Mouse (Mus musculus): ENCODE measurements at regions not wholly inside any gene's neighbourhood (a gene's known extent, or its start where the extent isn't known, plus 50 kb on each side); places are given as distances from the start of the nearest gene placed in this dataset.

DNA sequence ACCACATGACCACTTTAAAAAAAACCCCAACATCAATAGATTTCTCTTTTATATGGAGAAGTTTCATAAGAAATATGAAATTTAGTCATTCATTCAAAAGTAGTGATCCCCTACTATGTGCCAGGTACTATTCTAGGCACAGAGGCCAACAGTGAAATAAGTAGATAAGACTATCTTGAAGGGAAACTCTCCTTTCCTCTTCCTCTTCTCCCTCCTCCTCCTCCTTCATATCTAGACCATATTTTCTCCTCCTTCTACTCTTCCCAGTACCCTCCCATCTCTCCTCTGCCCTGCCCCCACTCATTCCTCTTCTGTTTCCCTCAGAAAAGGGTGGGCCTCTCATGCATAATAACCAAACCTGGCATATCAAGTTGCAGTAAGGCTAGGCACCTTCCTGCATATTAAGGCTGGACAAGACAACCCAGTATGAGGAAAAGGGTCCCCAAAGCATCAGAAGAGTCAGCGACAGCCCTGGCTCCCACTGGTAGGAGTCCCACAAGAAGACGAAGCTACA, 54.4 kb upstream of the Prickle1 start:
- TF ChIP-seq POLR2A (IDR thresholded peaks at IDR 0.05; ENCODE audit: insufficient read depth, low read length) = no peak
- TF ChIP-seq EP300 (IDR thresholded peaks at IDR 0.05; ENCODE audit: insufficient read depth, low read depth, low read length) = no peak
- no peak for TF ChIP-seq CTCF (IDR thresholded peaks at IDR 0.05; ENCODE audit: low read depth, low read length)
- Histone ChIP-seq H3K36me3 (ENCODE audit: control insufficient read depth, insufficient read depth, low read length, poor library complexity, severe bottlenecking) (no peaks in the 10 kb centered on the region), H3K27me3 (ENCODE audit: control insufficient read depth, insufficient read depth, low read length, poor library complexity, severe bottlenecking) (no peaks in the 10 kb centered on the region), H3K4me1 (ENCODE audit: control insufficient read depth, insufficient read depth, low read length) (no peaks in the 10 kb centered on the region), H3K9me3 (replicated peaks; ENCODE audit: control insufficient read depth, insufficient read depth, low read length, poor library complexity, severe bottlenecking) (no peaks in the 10 kb centered on the region), H3K9ac (ENCODE audit: low read depth, poor library complexity, severe bottlenecking) (no peak overlapping the region), H3K27ac (ENCODE audit: insufficient read depth, low read length) (no peak overlapping the region), H3K4me3 (ENCODE audit: low read depth, low read length) (no peak overlapping the region)

DNA sequence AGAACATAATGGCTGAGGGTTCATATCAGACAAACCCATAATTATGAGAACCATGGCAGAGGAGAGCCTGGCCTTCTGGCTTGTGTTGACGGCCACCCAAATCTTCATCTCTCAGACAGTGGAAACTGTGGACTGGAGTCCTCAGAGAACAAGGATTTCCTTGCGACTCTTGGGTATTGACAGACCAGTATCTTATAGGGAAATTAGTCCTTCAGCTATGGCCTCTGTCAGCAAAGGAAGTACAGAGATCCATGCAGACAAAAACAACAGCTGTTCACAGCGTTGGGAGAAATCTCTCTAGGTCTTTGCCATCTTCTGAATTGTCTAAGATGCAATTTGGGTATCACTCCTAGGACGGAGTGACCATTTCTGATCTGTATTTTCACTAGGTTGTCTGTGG, 53.0 kb upstream of the Prickle1 start:
- Histone ChIP-seq H3K27ac (ENCODE audit: insufficient read depth, low read length) (no peak overlapping the region), H3K4me1 (ENCODE audit: control insufficient read depth, insufficient read depth, low read length) (no peaks in the 10 kb centered on the region), H3K9me3 (replicated peaks; ENCODE audit: control insufficient read depth, insufficient read depth, low read length, poor library complexity, severe bottlenecking) (no peaks in the 10 kb centered on the region), H3K4me3 (ENCODE audit: low read depth, low read length) (no peak overlapping the region), H3K9ac (ENCODE audit: low read depth, poor library complexity, severe bottlenecking) (no peak overlapping the region), H3K27me3 (ENCODE audit: control insufficient read depth, insufficient read depth, low read length, poor library complexity, severe bottlenecking) (no peaks in the 10 kb centered on the region), H3K36me3 (ENCODE audit: control insufficient read depth, insufficient read depth, low read length, poor library complexity, severe bottlenecking) (no peaks in the 10 kb centered on the region)
- TF ChIP-seq CTCF (IDR thresholded peaks at IDR 0.05; ENCODE audit: low read depth, low read length) (no peak), POLR2A (IDR thresholded peaks at IDR 0.05; ENCODE audit: insufficient read depth, low read length) (no peak), EP300 (IDR thresholded peaks at IDR 0.05; ENCODE audit: insufficient read depth, low read depth, low read length) (no peak)

DNA sequence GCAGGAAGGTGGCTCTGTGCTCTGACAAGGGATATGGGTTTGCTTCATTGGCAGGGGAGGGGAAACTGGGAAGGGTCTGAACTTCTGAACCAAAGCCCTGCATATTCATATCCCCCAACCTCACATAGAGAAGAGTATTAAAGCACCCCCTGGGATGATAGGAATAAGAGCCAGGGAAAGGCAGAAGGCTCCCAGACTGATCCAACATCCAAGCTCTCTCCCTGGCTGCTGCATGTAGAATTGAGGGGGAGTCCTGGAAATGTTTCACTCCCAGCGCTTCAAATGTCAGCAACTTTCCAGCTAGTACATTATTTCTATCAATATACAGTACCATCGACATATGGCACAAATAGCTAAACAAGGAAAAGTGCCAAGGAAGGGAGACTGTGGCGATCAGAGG, 51.1 kb upstream of the Prickle1 start:
- no peak for TF ChIP-seq EP300 (IDR thresholded peaks at IDR 0.05; ENCODE audit: insufficient read depth, low read depth, low read length)
- TF ChIP-seq POLR2A (IDR thresholded peaks at IDR 0.05; ENCODE audit: insufficient read depth, low read length) = no peak
- no peak for TF ChIP-seq CTCF (IDR thresholded peaks at IDR 0.05; ENCODE audit: low read depth, low read length)
- no peak overlapping the region for H3K27ac ChIP-seq (ENCODE audit: insufficient read depth, low read length)
- H3K27me3 ChIP-seq (ENCODE audit: control insufficient read depth, insufficient read depth, low read length, poor library complexity, severe bottlenecking) = no peaks in the 10 kb centered on the region
- H3K9ac ChIP-seq (ENCODE audit: low read depth, poor library complexity, severe bottlenecking) = no peak overlapping the region
- no peaks in the 10 kb centered on the region for H3K36me3 ChIP-seq (ENCODE audit: control insufficient read depth, insufficient read depth, low read length, poor library complexity, severe bottlenecking)
- no peak overlapping the region for H3K4me3 ChIP-seq (ENCODE audit: low read depth, low read length)
- H3K4me1 ChIP-seq (ENCODE audit: control insufficient read depth, insufficient read depth, low read length) = no peaks in the 10 kb centered on the region
- H3K9me3 ChIP-seq (replicated peaks; ENCODE audit: control insufficient read depth, insufficient read depth, low read length, poor library complexity, severe bottlenecking) = no peaks in the 10 kb centered on the region

DNA sequence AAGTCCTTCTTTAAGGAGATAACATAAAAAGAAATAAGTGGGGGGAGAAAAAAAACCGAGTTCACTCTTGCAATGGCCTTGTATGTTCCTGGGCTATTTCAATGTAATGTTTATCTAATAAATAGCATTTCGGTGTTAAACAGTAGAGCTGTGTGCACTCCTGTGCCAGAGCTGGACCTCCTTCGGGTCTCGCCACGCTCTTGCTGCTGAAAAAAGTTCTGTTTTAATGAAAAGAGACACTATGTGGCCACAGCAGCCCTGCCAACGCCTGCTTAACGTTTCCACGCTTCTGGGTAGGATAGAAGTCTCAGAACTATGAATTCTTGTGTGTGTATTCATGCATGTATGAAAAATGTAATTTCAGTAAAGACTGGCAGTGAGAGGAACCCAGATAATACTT, 50.3 kb upstream of the Prickle1 start:
- no peaks in the 10 kb centered on the region for H3K4me1 ChIP-seq (ENCODE audit: control insufficient read depth, insufficient read depth, low read length)
- no peaks in the 10 kb centered on the region for H3K27me3 ChIP-seq (ENCODE audit: control insufficient read depth, insufficient read depth, low read length, poor library complexity, severe bottlenecking)
- TF ChIP-seq POLR2A (IDR thresholded peaks at IDR 0.05; ENCODE audit: insufficient read depth, low read length) (no peak), CTCF (IDR thresholded peaks at IDR 0.05; ENCODE audit: low read depth, low read length) (no peak), EP300 (IDR thresholded peaks at IDR 0.05; ENCODE audit: insufficient read depth, low read depth, low read length) (no peak)
- H3K36me3 ChIP-seq (ENCODE audit: control insufficient read depth, insufficient read depth, low read length, poor library complexity, severe bottlenecking) = no peaks in the 10 kb centered on the region
- H3K27ac ChIP-seq (ENCODE audit: insufficient read depth, low read length) = no peak overlapping the region
- H3K9me3 ChIP-seq (replicated peaks; ENCODE audit: control insufficient read depth, insufficient read depth, low read length, poor library complexity, severe bottlenecking) = no peaks in the 10 kb centered on the region
- no peak overlapping the region for H3K9ac ChIP-seq (ENCODE audit: low read depth, poor library complexity, severe bottlenecking)
- H3K4me3 ChIP-seq (ENCODE audit: low read depth, low read length) = no peak overlapping the region
